Mouse (Mus musculus) erythroblast, embryonic 14.5 days (primary cell): ENCODE results near the gene Gm34302.

Experiments
- GATA1 ChIP-seq: IDR thresholded peaks from 2 replicates; pipeline ENCODE4 v1.6.1; 2012; ENCODE audit warnings: low read length, inconsistent platforms, mixed read lengths
- TAL1 ChIP-seq: IDR thresholded peaks from 3 replicates; pipeline ENCODE4 v1.6.1; 2012; ENCODE audit warnings: low read length, inconsistent platforms, mixed read lengths

GRCm38 (mm10) chr3:63494625-63495382 lies 11.1 kb upstream of the Gm34302 start:
- TF ChIP-seq GATA1 (no peak), TAL1 (no peak)
